Mouse (Mus musculus) hindbrain, embryonic 11.5 days (tissue): ENCODE measurements around the gene Adm2. TPM values are rescaled to one million over a fixed set of nuclear protein-coding genes. Genes with fewer than 3 reads are reported as not detected.

Experiments used
- ATAC-seq: fragments of 200-750 bp; cut with Nextera tagmentation; 2 replicates; pipeline ENCODE4 v1.8.0; 2017; ENCODE audit warnings: mild to moderate bottlenecking, moderate TSS enrichment, moderate library complexity; ENCODE audit not compliant: low FRiP score
- DNase-seq: peaks from one replicate; pipeline ENCODE4 v3.0.0-alpha.2; 2015; ENCODE audit warnings: low spot score
- H3K27ac ChIP-seq: fragments of 300-500 bp; sonication (generic); 2 replicates; pipeline ENCODE4 v1.5.1; 2014; ENCODE audit warnings: mild to moderate bottlenecking, low read depth, low read length
- H3K27me3 ChIP-seq: fragments of 300-500 bp; sonication (generic); 2 replicates; pipeline ENCODE4 v1.6.1; 2014; ENCODE audit warnings: mild to moderate bottlenecking, low read length, moderate library complexity, mixed read lengths; ENCODE audit not compliant: control insufficient read depth, insufficient read depth
- H3K36me3 ChIP-seq: fragments of 300-500 bp; sonication (generic); 2 replicates; pipeline ENCODE4 v1.6.1; 2014; ENCODE audit warnings: mild to moderate bottlenecking, low read length, moderate library complexity, mixed read lengths; ENCODE audit not compliant: control insufficient read depth, insufficient read depth
- H3K4me1 ChIP-seq: fragments of 300-500 bp; sonication (generic); replicated peaks from 2 replicates; pipeline ENCODE4 v1.6.1; 2014; ENCODE audit warnings: low read length, mixed read lengths; ENCODE audit not compliant: control insufficient read depth, insufficient read depth
- H3K4me2 ChIP-seq: fragments of 300-500 bp; sonication (generic); replicated peaks from 2 replicates; pipeline ENCODE4 v1.6.1; 2014; ENCODE audit warnings: mild to moderate bottlenecking, low read depth, low read length
- H3K4me3 ChIP-seq: fragments of 300-500 bp; sonication (generic); 2 replicates; pipeline ENCODE4 v1.5.1; 2014; ENCODE audit warnings: low read depth, low read length
- H3K9ac ChIP-seq: fragments of 300-500 bp; sonication (generic); 2 replicates; pipeline ENCODE4 v1.6.1; 2014; ENCODE audit warnings: low read depth, low read length
- H3K9me3 ChIP-seq: fragments of 300-500 bp; sonication (generic); 2 replicates; pipeline ENCODE4 v1.6.1; 2016; ENCODE audit warnings: low read length; ENCODE audit not compliant: control insufficient read depth
- WGBS: fragments of 180-500 bp; shearing (Covaris S2); extraction: QIAGEN DNeasy Blood & Tissue Kit; methylation state at CpG from one replicate; pipeline ENCODE4 v1.1.7; 2014; 5-methylcytosine and 5-hydroxymethylcytosine counted together
- polyA plus RNA-seq: library from polyadenylated mRNA; unstranded; fragments of >200 nt; fragmentation: Nextera tagmentation; extraction: Ambion mirVana; gene quantifications from 2 replicates; pipeline ENCODE4 v1.2.1, GENCODE M21; 2014

Adm2 gene
- polyA plus RNA-seq, 1 experiment from 2014 or later = 0.12 TPM

DNA sequence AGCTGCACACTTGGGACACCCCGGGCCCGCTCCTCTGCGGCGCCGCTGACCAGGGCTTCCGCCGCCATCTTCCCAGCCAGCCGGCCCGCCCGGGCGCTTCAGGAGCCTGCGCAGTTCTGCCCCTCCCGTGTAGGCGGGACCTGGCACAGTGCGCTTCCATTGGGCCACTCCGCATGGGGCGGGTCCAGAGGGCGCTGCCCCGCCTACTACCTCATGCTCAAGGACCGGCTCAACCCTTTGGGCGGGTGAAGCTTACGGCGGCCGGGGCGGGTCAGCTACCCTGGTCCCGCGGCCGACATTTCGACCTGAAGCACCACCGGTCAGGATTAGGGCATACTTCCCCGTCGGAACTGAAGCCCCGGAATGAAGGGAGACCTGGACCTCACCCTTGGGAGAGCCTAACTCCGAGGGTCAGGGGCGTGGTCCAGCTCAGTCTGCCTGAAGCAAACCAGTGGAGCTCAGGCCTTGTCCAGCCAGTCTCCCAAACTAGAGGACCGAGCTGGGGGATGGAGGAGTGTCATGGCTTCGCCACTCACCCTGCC, 7.3 kb upstream of the Adm2 start, which contains the start of gene Sbf1:
Gene Sbf1, minus strand, starts transcription at position 122 of the 542 bp plus-strand sequence.
- H3K36me3 ChIP-seq = no peaks in the 10 kb centered on the region
- H3K4me2 ChIP-seq = peak within 1 kb of the TSS; percentile 73
- peak within 1 kb of the TSS; percentile 85 for H3K9ac ChIP-seq
- H3K27me3 ChIP-seq = no peaks in the 10 kb centered on the region
- WGBS = under 1% methylated on average over 36 of the region's 37 CpGs
- H3K27ac ChIP-seq = peak within 1 kb of the TSS; percentile 30; the same call in 1 of the 2 replicates
- peak within 1 kb of the TSS; percentile 99 for H3K4me3 ChIP-seq
- DNase-seq (peak; percentile 97), ATAC-seq (peak; percentile 99)
- H3K4me1 ChIP-seq = no peaks in the 10 kb centered on the region; the same call in 1 of the 2 replicates
- H3K9me3 ChIP-seq = no peaks in the 10 kb centered on the region

DNA sequence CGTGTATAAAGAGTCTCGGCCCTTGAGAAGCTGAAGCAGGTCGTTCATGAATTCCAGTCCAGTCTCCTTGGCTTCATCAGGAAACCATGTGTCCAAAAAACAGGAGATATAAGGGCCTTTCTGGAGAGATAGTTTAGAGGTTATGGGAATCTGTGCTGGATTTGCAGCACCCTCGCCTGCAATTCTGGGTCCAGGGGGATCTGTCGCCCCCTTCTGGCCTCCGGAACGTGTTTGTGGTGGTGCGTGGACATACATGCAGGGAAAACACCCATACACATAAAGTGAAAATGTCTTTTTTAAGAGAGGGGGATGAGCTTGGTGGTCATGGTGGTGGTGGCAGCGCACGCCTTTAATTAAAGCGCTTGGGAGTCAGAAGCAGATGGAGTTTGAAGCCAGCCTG, 6.4 kb upstream of the Adm2 start:
- no peak overlapping the region for H3K4me3 ChIP-seq
- no peak overlapping the region for H3K4me2 ChIP-seq
- H3K27me3 ChIP-seq = no peaks in the 10 kb centered on the region
- 59% methylated on average over 11 of the region's 11 CpGs for WGBS
- no peaks in the 10 kb centered on the region for H3K9me3 ChIP-seq
- no peaks in the 10 kb centered on the region; the same call in 1 of the 2 replicates for H3K4me1 ChIP-seq
- no peak for ATAC-seq
- peak; percentile 40 for DNase-seq
- no peak overlapping the region for H3K27ac ChIP-seq
- no peaks in the 10 kb centered on the region for H3K36me3 ChIP-seq
- H3K9ac ChIP-seq = no peak overlapping the region

DNA sequence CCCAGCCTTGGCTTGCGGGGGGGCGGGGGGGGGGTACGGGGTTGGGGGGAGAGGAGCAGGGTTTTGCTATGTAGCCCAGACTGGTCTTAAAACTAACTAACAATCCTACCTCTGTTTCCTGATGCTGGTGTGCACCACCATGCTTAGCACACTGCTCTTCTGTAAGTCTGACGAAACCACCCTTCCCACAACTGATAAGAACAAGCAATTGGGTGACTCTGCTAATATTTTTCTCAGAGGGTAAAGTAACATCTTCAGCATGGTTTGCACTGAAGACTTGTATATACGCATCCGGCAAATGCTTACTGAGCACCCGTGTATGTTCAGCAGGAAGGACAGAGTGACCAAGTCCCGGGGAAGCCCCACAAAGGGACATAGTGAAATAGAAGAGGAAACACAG, 1.3 kb upstream of the Adm2 start:
- Histone ChIP-seq H3K9me3 (no peaks in the 10 kb centered on the region), H3K4me1 (no peaks in the 10 kb centered on the region; the same call in 1 of the 2 replicates), H3K36me3 (no peaks in the 10 kb centered on the region), H3K4me3 (no peak overlapping the region), H3K9ac (no peak overlapping the region), H3K27ac (no peak overlapping the region), H3K27me3 (peaks cover 6% of the 10 kb centered on the region; the same call in 1 of the 2 replicates), H3K4me2 (no peak overlapping the region)
- WGBS = 76% methylated on average over 8 of the region's 8 CpGs
- DNase-seq (no peak), ATAC-seq (no peak)

DNA sequence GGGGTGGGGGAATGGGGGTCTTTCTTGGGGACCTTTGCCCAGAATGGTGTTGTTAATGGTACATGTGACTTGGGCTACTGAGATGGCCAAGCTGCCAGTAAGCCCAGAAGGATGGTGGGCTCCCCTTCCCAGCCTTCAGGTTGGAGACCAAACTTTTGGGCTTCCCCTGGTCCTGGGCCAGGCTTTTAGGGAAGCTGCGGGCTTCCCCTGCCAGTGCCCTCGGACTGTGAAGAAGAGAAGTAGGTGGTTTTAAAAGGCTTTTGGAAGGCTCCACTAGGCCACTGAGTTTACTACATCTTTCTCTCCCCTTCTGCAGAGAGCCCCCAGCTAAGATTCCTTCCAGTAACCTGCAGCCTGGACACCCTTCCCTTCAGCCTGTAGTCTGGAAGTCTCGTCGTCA, 1.1 kb downstream of the Adm2 start:
- Histone ChIP-seq H3K36me3 (no peaks in the 10 kb centered on the region), H3K9me3 (no peaks in the 10 kb centered on the region), H3K4me1 (no peaks in the 10 kb centered on the region; the same call in 1 of the 2 replicates), H3K9ac (no peak overlapping the region), H3K27me3 (peaks cover 6% of the 10 kb centered on the region; the same call in 1 of the 2 replicates), H3K4me3 (no peak overlapping the region), H3K27ac (no peak overlapping the region), H3K4me2 (no peak overlapping the region)
- ATAC-seq (no peak), DNase-seq (no peak)
- 83% methylated on average over 4 of the region's 4 CpGs for WGBS

DNA sequence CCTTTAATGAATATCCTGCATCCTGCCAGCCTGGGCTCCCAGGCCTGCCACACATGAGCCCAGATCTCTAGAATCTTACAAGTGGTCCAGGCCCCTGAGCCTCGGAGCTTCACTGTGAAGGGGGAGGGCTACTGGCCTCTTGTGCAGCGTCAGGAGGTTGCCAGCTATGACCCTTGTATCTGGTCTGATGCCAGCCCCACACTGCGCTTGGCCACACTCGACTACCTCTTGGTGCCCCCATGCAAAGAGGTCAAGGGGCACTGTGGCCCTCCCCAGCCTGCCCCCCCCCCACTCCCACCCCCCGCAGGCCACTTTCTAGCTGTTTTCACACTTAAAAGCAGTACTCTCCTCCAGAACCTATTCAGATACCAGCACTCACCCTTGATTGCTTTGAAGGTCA, 3.9 kb downstream of the Adm2 start:
- Histone ChIP-seq H3K36me3 (no peaks in the 10 kb centered on the region), H3K4me2 (no peak overlapping the region), H3K9me3 (no peaks in the 10 kb centered on the region), H3K27me3 (peaks cover 6% of the 10 kb centered on the region; the same call in 1 of the 2 replicates), H3K27ac (no peak overlapping the region), H3K9ac (no peak overlapping the region), H3K4me3 (no peak overlapping the region), H3K4me1 (no peaks in the 10 kb centered on the region; the same call in 1 of the 2 replicates)
- ATAC-seq (no peak), DNase-seq (no peak)
- WGBS = 72% methylated on average over 5 of the region's 5 CpGs

DNA sequence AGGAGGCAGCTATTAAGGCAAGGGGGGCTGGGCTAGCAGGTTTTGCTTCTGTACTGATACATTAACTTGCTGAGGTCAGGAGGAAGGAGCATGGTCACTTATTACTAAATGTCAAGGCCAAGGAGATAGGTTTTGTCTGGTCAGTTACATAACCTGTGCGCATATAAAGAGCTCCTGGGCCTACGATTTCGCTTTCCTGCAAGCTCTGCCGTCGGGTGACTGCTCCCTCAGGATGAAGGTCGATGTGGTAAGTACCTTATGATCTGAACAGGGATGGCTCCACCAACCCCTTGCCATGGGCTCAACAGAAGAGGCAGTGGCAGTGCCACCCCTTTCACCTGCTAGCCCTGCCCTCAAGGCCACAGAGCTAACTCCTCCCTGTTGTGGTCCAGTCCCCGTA, 11.8 kb downstream of the Adm2 start, which contains the start of gene Miox:
Gene Miox, plus strand, starts transcription at position 128 of the 400 bp plus-strand sequence.
- no peak for DNase-seq
- Histone ChIP-seq H3K4me3 (no peak within 1 kb of the TSS), H3K27me3 (no peaks in the 10 kb centered on the region), H3K9me3 (no peaks in the 10 kb centered on the region), H3K4me2 (no peak within 1 kb of the TSS), H3K4me1 (no peaks in the 10 kb centered on the region), H3K36me3 (no peaks in the 10 kb centered on the region), H3K9ac (no peak within 1 kb of the TSS), H3K27ac (no peak within 1 kb of the TSS)
- ATAC-seq = no peak
- WGBS = 95% methylated on average over 7 of the region's 7 CpGs

DNA sequence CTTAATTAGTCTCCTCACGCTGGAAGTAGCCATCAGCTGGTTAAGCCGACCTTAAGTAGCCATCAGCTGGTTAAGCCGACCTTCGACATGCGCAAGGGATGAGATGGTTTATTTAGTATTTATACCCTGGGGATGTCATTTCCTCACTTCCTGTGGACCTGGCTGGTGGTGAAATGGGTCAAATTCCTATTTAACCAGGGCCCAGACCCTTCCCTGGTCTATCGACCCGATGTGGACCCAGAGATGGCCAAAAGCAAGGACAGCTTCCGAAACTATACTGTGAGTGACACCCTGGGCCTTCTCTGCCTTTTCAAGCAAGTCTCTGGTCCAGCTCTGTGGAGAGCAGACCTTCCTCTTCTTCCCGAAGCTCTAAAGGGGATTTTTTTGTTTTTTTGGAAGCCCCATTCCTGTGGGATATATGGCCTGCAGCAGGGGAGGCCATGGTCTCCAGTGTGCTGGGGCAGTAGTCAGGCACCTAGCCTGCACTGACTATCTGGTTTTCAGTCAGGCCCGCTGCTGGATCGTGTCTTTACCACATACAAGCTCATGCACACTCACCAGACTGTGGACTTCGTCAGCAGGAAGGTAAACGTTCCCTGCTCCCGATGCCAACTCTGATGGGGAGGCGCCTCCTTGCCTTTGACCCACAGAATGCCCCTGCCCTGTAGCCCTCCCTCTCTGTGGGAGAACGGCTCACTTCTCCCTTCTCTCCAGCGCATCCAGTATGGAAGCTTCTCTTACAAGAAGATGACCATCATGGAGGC, 12.4 kb downstream of the Adm2 start:
- no peak overlapping the region for H3K9ac ChIP-seq
- DNase-seq (no peak), ATAC-seq (no peak)
- 87% methylated on average over 17 of the region's 17 CpGs for WGBS
- H3K27ac ChIP-seq = no peak overlapping the region
- no peak overlapping the region for H3K4me3 ChIP-seq
- H3K27me3 ChIP-seq = no peaks in the 10 kb centered on the region
- no peaks in the 10 kb centered on the region for H3K36me3 ChIP-seq
- no peak overlapping the region for H3K4me2 ChIP-seq
- no peaks in the 10 kb centered on the region for H3K9me3 ChIP-seq
- no peaks in the 10 kb centered on the region for H3K4me1 ChIP-seq

DNA sequence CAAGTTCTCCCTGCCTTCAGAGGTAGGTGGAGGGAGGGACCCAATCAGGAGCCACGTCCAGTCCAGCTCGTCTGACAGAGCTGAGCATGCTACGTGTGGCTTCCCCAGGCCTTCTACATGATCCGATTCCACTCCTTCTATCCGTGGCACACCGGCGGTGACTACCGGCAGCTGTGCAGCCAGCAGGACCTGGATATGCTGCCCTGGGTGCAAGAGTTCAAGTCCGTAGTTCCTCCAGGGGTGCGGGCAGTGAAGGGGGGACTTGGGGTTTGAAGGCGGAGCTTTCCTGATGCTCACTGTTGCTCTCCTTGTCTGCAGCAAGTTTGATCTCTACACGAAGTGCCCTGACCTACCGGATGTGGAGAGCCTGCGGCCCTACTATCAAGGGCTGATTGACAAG, 13.9 kb downstream of the Adm2 start:
- H3K27me3 ChIP-seq = no peaks in the 10 kb centered on the region
- no peak for DNase-seq
- no peak for ATAC-seq
- H3K4me2 ChIP-seq = no peak overlapping the region
- no peaks in the 10 kb centered on the region for H3K9me3 ChIP-seq
- H3K4me3 ChIP-seq = no peak overlapping the region
- H3K36me3 ChIP-seq = no peaks in the 10 kb centered on the region
- no peak overlapping the region for H3K9ac ChIP-seq
- H3K27ac ChIP-seq = no peak overlapping the region
- no peaks in the 10 kb centered on the region for H3K4me1 ChIP-seq
- 92% methylated on average over 14 of the region's 14 CpGs for WGBS

DNA sequence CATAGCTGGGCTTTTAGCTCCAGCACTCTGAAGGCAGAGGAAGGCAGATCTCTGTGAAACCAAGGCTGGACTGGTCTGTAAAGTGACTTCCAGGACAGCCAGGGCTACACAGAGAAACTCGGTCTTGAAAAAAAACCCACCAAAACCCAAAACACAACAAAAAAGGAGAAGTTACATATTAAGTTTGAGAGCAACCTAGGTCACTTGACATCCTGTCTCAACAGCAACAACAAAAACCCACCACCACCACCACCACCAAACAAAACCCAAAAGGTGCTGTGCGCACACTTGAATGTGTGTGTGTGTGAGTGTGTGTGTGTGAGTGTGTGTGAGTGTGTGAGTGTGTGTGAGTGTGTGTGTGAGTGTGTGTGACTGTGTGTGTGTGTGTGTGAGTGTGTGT, 17.2 kb downstream of the Adm2 start:
- 93% methylated on average over 2 of the region's 2 CpGs for whole genome bisulfite sequencing
- DNase-seq (no peak), ATAC-seq (no peak)
- no peak overlapping the region for H3K4me3 ChIP-seq
- H3K9me3 ChIP-seq = no peaks in the 10 kb centered on the region
- H3K27me3 ChIP-seq = no peaks in the 10 kb centered on the region
- no peaks in the 10 kb centered on the region for H3K4me1 ChIP-seq
- no peaks in the 10 kb centered on the region for H3K36me3 ChIP-seq
- H3K4me2 ChIP-seq = no peak overlapping the region
- H3K9ac ChIP-seq = no peak overlapping the region
- no peak overlapping the region for H3K27ac ChIP-seq
